Mouse (Mus musculus) MEL (cell line): ENCODE measurements around the gene Fhl1. TPM values are rescaled to one million over a fixed set of nuclear protein-coding genes. Genes with fewer than 3 reads are reported as not detected.
A peak's percentile ranks its signal among the peaks of the same experiment; 100 is the strongest.

Experiments used
- DNase-seq: peaks from one replicate; pipeline ENCODE4 v3.0.0; 2011; ENCODE audit warnings: low read depth, low spot score
- H3K27ac ChIP-seq: 2 replicates; pipeline ENCODE4 v1.5.1; 2012; ENCODE audit warnings: low read depth, mild to moderate bottlenecking, control low read depth, low read length, moderate library complexity; ENCODE audit not compliant: control insufficient read depth
- H3K27me3 ChIP-seq, 2 experiments: fragments of 150-350 bp in 1 of 2; sonication (generic) in 1 of 2; 2 replicates each; pipeline ENCODE4 v1.6.1; 2012; ENCODE audit warnings: low read length in 2 of 2, mild to moderate bottlenecking in 2 of 2, improper control_type of control experiment in 1 of 2, moderate library complexity in 1 of 2; ENCODE audit not compliant: insufficient read depth in 2 of 2, control insufficient read depth in 1 of 2
- H3K36me3 ChIP-seq, 2 experiments: 2 replicates each; pipeline ENCODE4 v1.6.1; 2012 to 2014; ENCODE audit warnings: low read length in 2 of 2, improper control_type of control experiment in 1 of 2, inconsistent platforms in 1 of 2, mild to moderate bottlenecking in 1 of 2; ENCODE audit not compliant: insufficient read depth in 2 of 2, control insufficient read depth in 1 of 2
- H3K4me1 ChIP-seq, 2 experiments: fragments of 150-350 bp in 1 of 2; sonication (generic) in 1 of 2; 2 replicates each; pipeline ENCODE4 v1.6.1; 2012; ENCODE audit warnings: low read length in 2 of 2, improper control_type of control experiment in 1 of 2, mild to moderate bottlenecking in 1 of 2; ENCODE audit not compliant: insufficient read depth in 2 of 2, control insufficient read depth in 1 of 2
- H3K4me3 ChIP-seq, 2 experiments: fragments of 150-350 bp in 1 of 2; sonication (generic) in 1 of 2; 2 replicates each; pipeline ENCODE4 v1.5.1; 2012; ENCODE audit warnings: low read depth in 2 of 2, low read length in 2 of 2, mild to moderate bottlenecking in 2 of 2, moderate library complexity in 2 of 2, control low read depth in 1 of 2, improper control_type of control experiment in 1 of 2; ENCODE audit not compliant: control insufficient read depth in 1 of 2, insufficient read depth in 1 of 2
- H3K79me2 ChIP-seq: 2 replicates; pipeline ENCODE4 v1.6.1; 2012; ENCODE audit warnings: mild to moderate bottlenecking, low read length, moderate library complexity; ENCODE audit not compliant: control insufficient read depth, poor library complexity, insufficient read depth
- H3K9ac ChIP-seq: 2 replicates; pipeline ENCODE4 v1.6.1; 2012; ENCODE audit warnings: low read depth, mild to moderate bottlenecking, control low read depth, low read length, moderate library complexity; ENCODE audit not compliant: control insufficient read depth, poor library complexity, severe bottlenecking
- H3K9me3 ChIP-seq: fragments of 150-350 bp; sonication (generic); replicated peaks from 2 replicates; pipeline ENCODE4 v1.6.1; 2012; ENCODE audit warnings: mild to moderate bottlenecking, low read length, improper control_type of control experiment, moderate library complexity; ENCODE audit not compliant: insufficient read depth
- BHLHE40 ChIP-seq: IDR thresholded peaks from 2 replicates; pipeline ENCODE4 v1.6.1; 2012; ENCODE audit warnings: low read depth, mild to moderate bottlenecking, inconsistent platforms, low read length, improper control_type of control experiment, borderline replicate concordance
- CHD2 ChIP-seq: IDR thresholded peaks from 2 replicates; pipeline ENCODE4 v1.6.1; 2011; ENCODE audit warnings: low read length, improper control_type of control experiment
- CTCF ChIP-seq, 3 experiments: IDR thresholded peaks in 2 of 3; conservative IDR thresholded peaks in 1 of 3; 2 replicates each; pipeline ENCODE4 v1.5.1; 2011 to 2012; ENCODE audit warnings: low read length in 3 of 3, low read depth in 2 of 3, mild to moderate bottlenecking in 2 of 3, improper control_type of control experiment in 1 of 3, inconsistent platforms in 1 of 3, mixed read lengths in 1 of 3, moderate library complexity in 1 of 3; ENCODE audit not compliant: control insufficient read depth in 1 of 3, insufficient read depth in 1 of 3, poor library complexity in 1 of 3, severe bottlenecking in 1 of 3
- EP300 ChIP-seq, 2 experiments: IDR thresholded peaks; 2 replicates each; pipeline ENCODE4 v1.6.1; 2011; ENCODE audit warnings: improper control_type of control experiment in 2 of 2, low read length in 2 of 2, low read depth in 1 of 2, mild to moderate bottlenecking in 1 of 2
- HCFC1 ChIP-seq: IDR thresholded peaks from 2 replicates; pipeline ENCODE4 v1.6.1; 2012; ENCODE audit warnings: low read depth, mild to moderate bottlenecking, inconsistent platforms, low read length, improper control_type of control experiment, moderate library complexity
- MAZ ChIP-seq: IDR thresholded peaks from 2 replicates; pipeline ENCODE4 v1.6.1; 2012; ENCODE audit warnings: low read depth, mild to moderate bottlenecking, inconsistent platforms, low read length, improper control_type of control experiment
- MEF2A ChIP-seq: IDR thresholded peaks from 2 replicates; pipeline ENCODE4 v1.6.1; 2014; ENCODE audit warnings: low read depth, mild to moderate bottlenecking, inconsistent platforms, low read length, improper control_type of control experiment; ENCODE audit not compliant: poor library complexity, insufficient replicate concordance, severe bottlenecking; ENCODE audit errors: extremely low read depth
- MXI1 ChIP-seq: IDR thresholded peaks from 2 replicates; pipeline ENCODE4 v1.6.1; 2011; ENCODE audit warnings: mild to moderate bottlenecking, low read depth, low read length, improper control_type of control experiment
- NRF1 ChIP-seq: IDR thresholded peaks from 2 replicates; pipeline ENCODE4 v1.6.1; 2014; ENCODE audit warnings: low read depth, mild to moderate bottlenecking, inconsistent platforms, low read length, improper control_type of control experiment, moderate library complexity; ENCODE audit not compliant: poor library complexity, insufficient read depth, severe bottlenecking
- RAD21 ChIP-seq: IDR thresholded peaks from 2 replicates; pipeline ENCODE4 v1.6.1; 2011; ENCODE audit warnings: mild to moderate bottlenecking, low read depth, low read length, improper control_type of control experiment
- SIN3A ChIP-seq: IDR thresholded peaks from 2 replicates; pipeline ENCODE4 v1.6.1; 2012; ENCODE audit warnings: low read length, improper control_type of control experiment, inconsistent platforms
- SMC3 ChIP-seq: IDR thresholded peaks from 2 replicates; pipeline ENCODE4 v1.6.1; 2011; ENCODE audit warnings: low read depth, low read length, improper control_type of control experiment
- TAL1 ChIP-seq: IDR thresholded peaks from 2 replicates; pipeline ENCODE4 v1.6.1; 2012; ENCODE audit warnings: mild to moderate bottlenecking, inconsistent platforms, low read length, moderate library complexity, mixed read lengths
- TCF12 ChIP-seq: IDR thresholded peaks from 2 replicates; pipeline ENCODE4 v1.6.1; 2014; ENCODE audit warnings: low read depth, mild to moderate bottlenecking, inconsistent platforms, low read length, improper control_type of control experiment, moderate library complexity
- UBTF ChIP-seq: IDR thresholded peaks from 2 replicates; pipeline ENCODE4 v1.6.1; 2012; ENCODE audit warnings: low read depth, mild to moderate bottlenecking, inconsistent platforms, low read length, improper control_type of control experiment, moderate library complexity, borderline replicate concordance; ENCODE audit not compliant: insufficient read depth
- ZNF384 ChIP-seq: IDR thresholded peaks from 2 replicates; pipeline ENCODE4 v1.6.1; 2012; ENCODE audit warnings: low read depth, mild to moderate bottlenecking, inconsistent platforms, low read length, improper control_type of control experiment
- polyA plus RNA-seq, 2 experiments: library from polyadenylated mRNA; stranded (reverse) in 1 of 2; unstranded in 1 of 2; fragments of >175 nt in 1 of 2; fragments of >200 nt in 1 of 2; gene quantifications; 2 replicates each; pipeline versions ENCODE4 v1.2.1 to v1.2.4; 2012; ENCODE audit warnings: low replicate concordance in 2 of 2, low read depth in 1 of 2; ENCODE audit not compliant: insufficient read length in 2 of 2, insufficient read depth in 1 of 2, missing spikeins in 1 of 2
- total RNA-seq: library from RNA; depleted of rRNA; stranded (reverse); fragments of 300-350 nt; gene quantifications from 2 replicates; pipeline ENCODE4 v1.2.3, GENCODE M21; 2012

Gene Fhl1
- total and polyA plus RNA-seq, 3 experiments, result not detected

GRCm38 (mm10) chrX:56753317-56754289 lies 22.0 kb downstream of the Fhl1 start:
- TF ChIP-seq EP300 (IDR thresholded peaks at IDR 0.05; ENCODE audit: low read depth in 1 of 2, low read length in 2 of 2), result no peak
- TF ChIP-seq TCF12, result no peak
- TF ChIP-seq ZNF384, result no peak
- TF ChIP-seq CHD2, result no peak
- TF ChIP-seq SMC3, result no peak
- TF ChIP-seq HCFC1, result no peak
- TF ChIP-seq UBTF, result no peak
- no peak for TF ChIP-seq RAD21
- no peak for TF ChIP-seq MXI1
- TF ChIP-seq MAZ, result no peak
- no peak for TF ChIP-seq BHLHE40
- TF ChIP-seq CTCF (IDR thresholded peaks at IDR 0.05 in 2 of 3, conservative IDR thresholded peaks at IDR 0.05 in 1 of 3; ENCODE audit: control insufficient read depth in 1 of 3, insufficient read depth in 1 of 3, low read depth in 2 of 3, low read length in 3 of 3, poor library complexity in 1 of 3, severe bottlenecking in 1 of 3), result no peak
- TF ChIP-seq NRF1, result no peak
- no peak for TF ChIP-seq SIN3A
- H3K27ac ChIP-seq, result no peak overlapping the region

GRCm38 (mm10) chrX:56755646-56756045 lies 24.1 kb downstream of the Fhl1 start:
- Histone ChIP-seq H3K27me3 (no peaks in the 10 kb centered on the region; a peak in 1 of 4 replicates), H3K9ac (no peak overlapping the region), H3K79me2 (no peaks in the 10 kb centered on the region), H3K4me3 (no peak overlapping the region), H3K36me3 (no peaks in the 10 kb centered on the region), H3K9me3 (no peaks in the 10 kb centered on the region), H3K27ac (no peak overlapping the region)
- peak; percentile 53 for DNase-seq
- TF ChIP-seq MEF2A (no peak), MXI1 (no peak), NRF1 (no peak), RAD21 (peak; percentile 45), TAL1 (no peak), CTCF (IDR thresholded peaks at IDR 0.05 in 2 of 3, conservative IDR thresholded peaks at IDR 0.05 in 1 of 3; ENCODE audit: control insufficient read depth in 1 of 3, insufficient read depth in 1 of 3, low read depth in 2 of 3, low read length in 3 of 3, poor library complexity in 1 of 3, severe bottlenecking in 1 of 3) (peak; percentile 22 to 56 (median 45); a peak in 5 of 6 replicates), SMC3 (peak; percentile 42)
- TF ChIP-seq, all 39 proteins: peak for 3
- H3K4me1 ChIP-seq, result no peaks in the 10 kb centered on the region

More at GRCm38 (mm10) chrX:56753317-56754289, 22.0 kb downstream of the Fhl1 start:
- Histone ChIP-seq H3K4me1 (no peaks in the 10 kb centered on the region), H3K27me3 (no peaks in the 10 kb centered on the region; a peak in 1 of 4 replicates), H3K9ac (no peak overlapping the region), H3K36me3 (no peaks in the 10 kb centered on the region), H3K4me3 (no peak overlapping the region), H3K9me3 (no peaks in the 10 kb centered on the region), H3K79me2 (no peaks in the 10 kb centered on the region)
- DNase-seq, result no peak
